ENCODE assay signal across 9 mouse cellular contexts in the genomic region with DNA sequence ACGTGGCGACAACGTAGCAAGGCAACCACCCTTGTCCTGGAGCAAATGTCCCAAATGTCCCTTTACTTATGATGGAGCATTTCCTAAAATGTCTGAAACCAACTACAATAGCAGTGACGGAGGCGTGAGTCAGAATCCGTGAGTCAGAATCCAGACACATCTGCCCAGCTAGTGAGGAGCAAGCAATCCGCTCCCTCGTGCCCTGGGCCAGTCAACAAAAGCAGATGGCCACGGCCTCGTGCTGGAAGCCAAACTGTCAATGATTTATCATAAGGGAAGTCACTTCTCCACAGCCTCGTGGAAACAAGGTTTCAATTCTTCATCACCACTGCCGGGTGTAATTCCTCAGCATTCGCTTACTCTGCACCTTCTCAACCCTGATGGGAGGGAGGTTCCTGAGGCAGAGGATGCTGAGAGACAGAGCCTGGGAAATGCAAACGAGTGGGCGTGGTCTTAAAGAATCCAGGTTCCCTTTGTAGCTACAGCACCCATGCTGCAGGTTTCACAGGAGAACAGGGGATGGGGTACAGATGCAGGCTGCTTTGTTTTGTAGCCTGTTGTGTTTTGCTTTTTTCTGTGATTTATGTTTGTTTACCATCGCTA.
DNase-seq lines count a peak whose midpoint lies in the region; ATAC-seq and TF ChIP-seq lines count a peak whose summit lies in the region.
"Had no signal": no experiment of that assay in that cellular context is flagged by ENCODE, and none has a peak within 500 bp of the region (broad histone marks: within the 10 kb centered on the region; RNA-seq: fewer than 3 reads in every experiment).

No protein-coding gene starts in this region.

- ATAC-seq in Patski, result peak; percentile 51
- ATAC-seq in hindbrain, postnatal 0 days, result peak; percentile 41
- no peak for ATAC-seq in forebrain, embryonic 13.5 days
- ATAC-seq: lung, postnatal 0 days had no signal

- H3K27ac ChIP-seq in heart, adult 2 months, result no peak overlapping the region
- H3K27ac ChIP-seq in hindbrain, postnatal 0 days, result no peak overlapping the region
- H3K27ac ChIP-seq in forebrain, embryonic 13.5 days, result no peak overlapping the region

- POLR2A ChIA-PET in Patski (lab: Charles Lee), result no interaction called here

- peaks cover 9% of the 10 kb centered on the region for H3K4me1 ChIP-seq in heart, adult 2 months (ENCODE audit: control insufficient read depth, insufficient read depth, low read length)
- no peaks in the 10 kb centered on the region for H3K4me1 ChIP-seq in hindbrain, postnatal 0 days (ENCODE audit: insufficient read depth, low read length)
- peaks cover 7% of the 10 kb centered on the region; the same call in 1 of the 2 replicates for H3K4me1 ChIP-seq in forebrain, embryonic 13.5 days

- peak in 1 of 2 experiments; percentile 32 for DNase-seq in heart, adult 2 months
- DNase-seq in heart, adult 8-10 months (ENCODE audit: low spot score), result no peak
- peak; percentile 71 for DNase-seq in 3134 (ENCODE audit: extremely low read depth, insufficient read length, low spot score)
- no peak for DNase-seq in Patski (ENCODE audit: low read depth, low spot score)
- DNase-seq in hindbrain, postnatal 0 days (ENCODE audit: low spot score), result peak; percentile 45
- no peak for DNase-seq in layer of hippocampus, postnatal 25 days (ENCODE audit: extremely low spot score in 1 of 2, low spot score in 1 of 2)
- DNase-seq in ovary, postnatal 14 days (ENCODE audit: low spot score), result no peak

- 0 out of 2 replicates have a peak, but pooled peaks have one; percentile 50 for TF ChIP-seq EP300 in heart, adult 2 months (IDR thresholded peaks at IDR 0.05; ENCODE audit: insufficient read depth, low read depth, low read length)

- TF ChIP-seq POLR2A in heart, adult 2 months (IDR thresholded peaks at IDR 0.05; ENCODE audit: insufficient read depth, low read depth, low read length), result no peak

- H3K4me3 ChIP-seq in heart, adult 2 months, result no peak overlapping the region
- H3K4me3 ChIP-seq in hindbrain, postnatal 0 days (ENCODE audit: low read length), result no peak overlapping the region
- no peak overlapping the region for H3K4me3 ChIP-seq in forebrain, embryonic 13.5 days

- no peaks in the 10 kb centered on the region for H3K9me3 ChIP-seq in hindbrain, postnatal 0 days (ENCODE audit: low read length)
- no peaks in the 10 kb centered on the region for H3K9me3 ChIP-seq in forebrain, embryonic 13.5 days (replicated peaks)

- H3K79me2 ChIP-seq in heart, adult 2 months (replicated peaks; ENCODE audit: control insufficient read depth, insufficient read depth, low read length), result no peaks in the 10 kb centered on the region

- in situ Hi-C loops in Patski (cut with MboI; ENCODE audit: low pct_unique_long_range_greater_than_20kb), result no loop called here

- WGBS in heart, adult 2 months, result 63% methylated on average over 16 of the region's 16 CpGs
- 47% methylated on average over 16 of the region's 16 CpGs for WGBS in hindbrain, postnatal 0 days
- 63% methylated on average over 16 of the region's 16 CpGs for WGBS in forebrain, embryonic 13.5 days

- H3K27me3 ChIP-seq in heart, adult 2 months (ENCODE audit: control insufficient read depth, insufficient read depth, low read length), result no peaks in the 10 kb centered on the region
- H3K27me3 ChIP-seq in Patski, result no peaks in the 10 kb centered on the region
- H3K27me3 ChIP-seq in hindbrain, postnatal 0 days (ENCODE audit: insufficient read depth, low read length), result no peaks in the 10 kb centered on the region
- no peaks in the 10 kb centered on the region for H3K27me3 ChIP-seq in forebrain, embryonic 13.5 days

- no peak for TF ChIP-seq CTCF in heart, adult 2 months (IDR thresholded peaks at IDR 0.05)
- TF ChIP-seq CTCF in Patski (IDR thresholded peaks at IDR 0.05), result no peak
- no peak for TF ChIP-seq CTCF in hindbrain, postnatal 0 days (IDR thresholded peaks at IDR 0.05; ENCODE audit: low read depth)

- H3K36me3 ChIP-seq in heart, adult 2 months (ENCODE audit: control insufficient read depth, insufficient read depth, low read length), result peaks cover 29% of the 10 kb centered on the region
- no peaks in the 10 kb centered on the region for H3K36me3 ChIP-seq in hindbrain, postnatal 0 days (ENCODE audit: insufficient read depth, low read length)
- H3K36me3 ChIP-seq in forebrain, embryonic 13.5 days (ENCODE audit: poor library complexity, severe bottlenecking), result peaks cover 12% of the 10 kb centered on the region

- H3K4me2 ChIP-seq in hindbrain, postnatal 0 days (ENCODE audit: low read depth, low read length), result no peak overlapping the region
- no peak overlapping the region for H3K4me2 ChIP-seq in forebrain, embryonic 13.5 days

- no peak overlapping the region; the same call in 1 of the 2 replicates for H3K9ac ChIP-seq in heart, adult 2 months (ENCODE audit: low read depth, low read length)
- H3K9ac ChIP-seq in hindbrain, postnatal 0 days (replicated peaks; ENCODE audit: low read length), result no peak overlapping the region
- no peak overlapping the region for H3K9ac ChIP-seq in forebrain, embryonic 13.5 days

- intact Hi-C loops in heart, adult 2 months (cut with DNase I), result no loop called here

- CTCF ChIA-PET in Patski (lab: Charles Lee), result no interaction called here

Comparison
In these comparisons a context has a peak if more than half of its experiments do, and no peak if none do; other contexts are left out.
1. DNase-seq: peak in 3134 (single experiment) and hindbrain, postnatal 0 days (single experiment); none in heart, adult 8-10 months (single experiment), Patski (single experiment), layer of hippocampus, postnatal 25 days (0 of 2) and ovary, postnatal 14 days (single experiment).